In the genomic region with DNA sequence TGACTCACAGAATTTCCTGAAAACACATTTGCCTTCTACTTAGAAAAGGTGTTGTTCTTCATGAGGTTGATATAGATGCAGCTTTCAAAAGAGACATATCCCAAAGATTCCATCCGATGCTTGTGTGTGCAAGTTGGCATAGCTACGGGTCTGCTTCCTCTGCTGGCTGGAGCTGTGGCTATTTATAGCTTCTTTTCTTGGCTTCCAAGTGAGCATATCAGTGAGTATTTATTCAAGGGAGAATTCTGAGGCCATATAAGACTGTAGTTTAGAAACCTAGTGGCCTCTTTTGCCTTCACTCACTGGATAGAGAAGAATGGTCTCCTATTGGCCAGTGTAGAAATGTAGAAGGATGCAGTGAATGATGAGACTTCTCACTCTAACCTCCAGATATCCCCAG, we compare ENCODE assay signal across 9 mouse cellular contexts. TPM values are rescaled to one million over a fixed set of nuclear protein-coding genes. Genes with fewer than 3 reads are reported as not detected.
DNase-seq lines count a peak whose midpoint lies in the region; ATAC-seq lines count a peak whose summit lies in the region.
"Had no signal": no experiment of that assay in that cellular context is flagged by ENCODE, and none has a peak within 500 bp of the region (broad histone marks: within the 10 kb centered on the region; RNA-seq: fewer than 3 reads in every experiment).

No protein-coding gene starts in this region.

- peak; percentile 29 for DNase-seq in embryonic facial prominence, embryonic 14.5 days (ENCODE audit: low spot score)
- DNase-seq in embryonic facial prominence, embryonic 10.5 days (ENCODE audit: low spot score), result no peak
- peak; percentile 15 for DNase-seq in right cerebral cortex, adult 18-20 months
- DNase-seq in right cerebral cortex, postnatal 4 days, result no peak
- peak; percentile 13 to 45 for DNase-seq in left cerebral cortex, adult 9 months (ENCODE audit: low spot score in 2 of 2)
- DNase-seq in thymus, postnatal 0 days (ENCODE audit: low spot score), result no peak
- DNase-seq in urinary bladder, postnatal 10 days (ENCODE audit: low spot score), result no peak

- H3K4me3 ChIP-seq in embryonic facial prominence, embryonic 14.5 days (ENCODE audit: low read depth, low read length), result no peak overlapping the region
- no peak overlapping the region for H3K4me3 ChIP-seq in embryonic facial prominence, embryonic 10.5 days
- H3K4me3 ChIP-seq in hindbrain, embryonic 12.5 days, result no peak overlapping the region
- H3K4me3 ChIP-seq: midbrain, embryonic 12.5 days had no signal

- H3K9ac ChIP-seq in embryonic facial prominence, embryonic 14.5 days (ENCODE audit: low read depth, low read length), result no peak overlapping the region
- H3K9ac ChIP-seq in hindbrain, embryonic 12.5 days, result no peak overlapping the region
- H3K9ac ChIP-seq: midbrain, embryonic 12.5 days had no signal

- ATAC-seq in embryonic facial prominence, embryonic 14.5 days (ENCODE audit: low read depth), result no peak
- no peak for ATAC-seq in hindbrain, embryonic 12.5 days (ENCODE audit: low FRiP score)

- H3K4me1 ChIP-seq in embryonic facial prominence, embryonic 14.5 days (ENCODE audit: control insufficient read depth, insufficient read depth, low read length), result no peaks in the 10 kb centered on the region
- no peaks in the 10 kb centered on the region for H3K4me1 ChIP-seq in embryonic facial prominence, embryonic 10.5 days
- no peaks in the 10 kb centered on the region for H3K4me1 ChIP-seq in hindbrain, embryonic 12.5 days
- H3K4me1 ChIP-seq: midbrain, embryonic 12.5 days had no signal

- no peaks in the 10 kb centered on the region for H3K27me3 ChIP-seq in embryonic facial prominence, embryonic 14.5 days (replicated peaks; ENCODE audit: control insufficient read depth, insufficient read depth, low read length)
- H3K27me3 ChIP-seq in embryonic facial prominence, embryonic 10.5 days (replicated peaks; ENCODE audit: low read depth, poor library complexity, severe bottlenecking), result no peaks in the 10 kb centered on the region
- no peaks in the 10 kb centered on the region for H3K27me3 ChIP-seq in hindbrain, embryonic 12.5 days
- H3K27me3 ChIP-seq: midbrain, embryonic 12.5 days had no signal

- no peaks in the 10 kb centered on the region for H3K9me3 ChIP-seq in embryonic facial prominence, embryonic 14.5 days (ENCODE audit: control insufficient read depth, low read length)
- no peaks in the 10 kb centered on the region for H3K9me3 ChIP-seq in embryonic facial prominence, embryonic 10.5 days
- no peaks in the 10 kb centered on the region for H3K9me3 ChIP-seq in hindbrain, embryonic 12.5 days (replicated peaks)
- H3K9me3 ChIP-seq: midbrain, embryonic 12.5 days had no signal

- H3K4me2 ChIP-seq in embryonic facial prominence, embryonic 14.5 days (ENCODE audit: low read depth, low read length), result no peak overlapping the region
- H3K4me2 ChIP-seq in hindbrain, embryonic 12.5 days (replicated peaks), result no peak overlapping the region
- H3K4me2 ChIP-seq: midbrain, embryonic 12.5 days had no signal

- 38% methylated on average over 2 of the region's 2 CpGs for WGBS in embryonic facial prominence, embryonic 14.5 days
- 81% methylated on average over 2 of the region's 2 CpGs for WGBS in embryonic facial prominence, embryonic 10.5 days
- WGBS in hindbrain, embryonic 12.5 days, result 68% methylated on average over 2 of the region's 2 CpGs

- no peaks in the 10 kb centered on the region for H3K36me3 ChIP-seq in embryonic facial prominence, embryonic 14.5 days (ENCODE audit: control insufficient read depth, insufficient read depth, low read length)
- H3K36me3 ChIP-seq in embryonic facial prominence, embryonic 10.5 days (replicated peaks), result no peaks in the 10 kb centered on the region
- H3K36me3 ChIP-seq in hindbrain, embryonic 12.5 days, result no peaks in the 10 kb centered on the region
- H3K36me3 ChIP-seq: midbrain, embryonic 12.5 days had no signal

- H3K27ac ChIP-seq in embryonic facial prominence, embryonic 14.5 days (replicated peaks; ENCODE audit: low read depth, low read length), result no peak overlapping the region
- H3K27ac ChIP-seq in embryonic facial prominence, embryonic 10.5 days (replicated peaks), result no peak overlapping the region
- H3K27ac ChIP-seq in hindbrain, embryonic 12.5 days, result no peak overlapping the region
- H3K27ac ChIP-seq: midbrain, embryonic 12.5 days had no signal

RNA-seq across cellular contexts. Expression of gene Cacnb2, which starts 38.2 kb away (rescaled TPM):
- polyA plus RNA-seq in embryonic facial prominence, embryonic 14.5 days (2014; fragmentation: Nextera tagmentation; extraction: Ambion mirVana), result 1.2 and 1.8 TPM in 2 replicates
- 1.5 and 2.2 TPM in 2 replicates for polyA plus RNA-seq in embryonic facial prominence, embryonic 10.5 days (2016; fragmentation: Nextera tagmentation; extraction: Ambion mirVana)
- polyA plus RNA-seq in thymus, postnatal 0 days (2015; fragmentation: Nextera tagmentation; extraction: Ambion mirVana), result 0.27 TPM in 1 of 2 replicates, not detected in the other
- 3.6 TPM in 2 replicates for polyA plus RNA-seq in hindbrain, embryonic 12.5 days (2016; fragmentation: Nextera tagmentation; extraction: Ambion mirVana)

Comparison
In these comparisons a context has a peak if more than half of its experiments do, and no peak if none do; other contexts are left out.
1. DNase-seq: peak in embryonic facial prominence, embryonic 14.5 days (single experiment), right cerebral cortex, adult 18-20 months (single experiment) and left cerebral cortex, adult 9 months (2 of 2); none in embryonic facial prominence, embryonic 10.5 days (single experiment), right cerebral cortex, postnatal 4 days (single experiment), thymus, postnatal 0 days (single experiment) and urinary bladder, postnatal 10 days (single experiment).